ENCODE assay signal across 34 mouse cellular contexts in genomic region chr11:104640894-104641293, GRCm38 (mm10). TPM values are rescaled to one million over a fixed set of nuclear protein-coding genes. Genes with fewer than 3 reads are reported as not detected.
A peak's percentile ranks its signal among the peaks of the same experiment; 100 is the strongest.
DNase-seq lines count a peak whose midpoint lies in the region; ATAC-seq and TF ChIP-seq lines count a peak whose summit lies in the region.
"Had no signal": no experiment of that assay in that cellular context is flagged by ENCODE, and none has a peak within 500 bp of the region (broad histone marks: within the 10 kb centered on the region; RNA-seq: fewer than 3 reads in every experiment).

No protein-coding gene starts in this region.

- H3K9me3 ChIP-seq in intestine, postnatal 0 days (ENCODE audit: control insufficient read depth): no peaks in the 10 kb centered on the region
- H3K9me3 ChIP-seq: embryonic facial prominence, embryonic 10.5 days; embryonic facial prominence, embryonic 13.5 days; heart, embryonic 10.5 days; heart, embryonic 13.5 days had no signal

- H3K27ac ChIP-seq in embryonic fibroblast, embryonic 13.5 days (ENCODE audit: insufficient read depth, low read length): peak overlapping the region; percentile 67
- no peak overlapping the region for H3K27ac ChIP-seq in intestine, postnatal 0 days (ENCODE audit: low read depth, low read length)
- H3K27ac ChIP-seq: embryonic facial prominence, embryonic 10.5 days; embryonic facial prominence, embryonic 13.5 days; gastrocnemius, adult 2 months; heart, adult 2 months; heart, embryonic 10.5 days; heart, embryonic 13.5 days; hindbrain, embryonic 14.5 days; hindbrain, postnatal 0 days had no signal

- TF ChIP-seq CTCF in embryonic fibroblast, embryonic 13.5 days (IDR thresholded peaks at IDR 0.05; ENCODE audit: borderline replicate concordance, insufficient read depth, low read length): no peak
- no peak for TF ChIP-seq CTCF in intestine, postnatal 0 days (IDR thresholded peaks at IDR 0.05; ENCODE audit: low read depth)

- WGBS in intestine, postnatal 0 days: 73% methylated on average over 10 of the region's 10 CpGs

- H3K4me3 ChIP-seq in embryonic fibroblast, embryonic 13.5 days (ENCODE audit: insufficient read depth, low read length): no peak overlapping the region
- H3K4me3 ChIP-seq in intestine, postnatal 0 days (ENCODE audit: low read depth, low read length): no peak overlapping the region
- H3K4me3 ChIP-seq: embryonic facial prominence, embryonic 10.5 days; embryonic facial prominence, embryonic 13.5 days; gastrocnemius, adult 2 months; heart, adult 2 months; heart, embryonic 10.5 days; heart, embryonic 13.5 days had no signal

- no peaks in the 10 kb centered on the region for H3K27me3 ChIP-seq in intestine, postnatal 0 days (replicated peaks; ENCODE audit: control insufficient read depth, insufficient read depth, low read length)
- H3K27me3 ChIP-seq: embryonic facial prominence, embryonic 13.5 days; heart, embryonic 13.5 days had no signal

- no peak overlapping the region for H3K9ac ChIP-seq in intestine, postnatal 0 days (ENCODE audit: low read depth, low read length)
- H3K9ac ChIP-seq: embryonic facial prominence, embryonic 13.5 days; forebrain, postnatal 0 days; heart, embryonic 13.5 days; hindbrain, embryonic 14.5 days had no signal

- no peak overlapping the region for H3K4me2 ChIP-seq in intestine, postnatal 0 days (replicated peaks; ENCODE audit: low read depth)
- H3K4me2 ChIP-seq: embryonic facial prominence, embryonic 13.5 days; heart, embryonic 13.5 days; hindbrain, embryonic 14.5 days had no signal

- ATAC-seq in intestine, postnatal 0 days: no peak
- ATAC-seq: activated CD4-positive, CD25-positive, alpha-beta regulatory T cell, adult 4 months; CD4-positive, CD25-positive, alpha-beta regulatory T cell, adult 4 months; forebrain, embryonic 14.5 days; forebrain, postnatal 0 days; hindbrain, postnatal 0 days; inflammation-experienced regulatory T-cells, adult 6 months; intestine, embryonic 16.5 days had no signal

- peaks cover 5% of the 10 kb centered on the region for H3K4me1 ChIP-seq in embryonic fibroblast, embryonic 13.5 days (ENCODE audit: control insufficient read depth, insufficient read depth, low read length)
- no peaks in the 10 kb centered on the region for H3K4me1 ChIP-seq in intestine, postnatal 0 days (replicated peaks; ENCODE audit: control insufficient read depth, insufficient read depth, low read length)
- H3K4me1 ChIP-seq: embryonic facial prominence, embryonic 13.5 days; heart, embryonic 10.5 days; heart, embryonic 13.5 days had no signal

- peaks cover 8% of the 10 kb centered on the region; the same call in 1 of the 2 replicates for H3K36me3 ChIP-seq in intestine, postnatal 0 days (ENCODE audit: control insufficient read depth, insufficient read depth)
- H3K36me3 ChIP-seq: embryonic facial prominence, embryonic 10.5 days; embryonic facial prominence, embryonic 13.5 days; heart, embryonic 13.5 days had no signal

- no peak for TF ChIP-seq POLR2A in embryonic fibroblast, embryonic 13.5 days (IDR thresholded peaks at IDR 0.05; ENCODE audit: low read depth, low read length)

- peak; percentile 40 for DNase-seq in 3134 (ENCODE audit: extremely low read depth, insufficient read length, low spot score)
- DNase-seq in 416B (ENCODE audit: low read depth): peak; percentile 71
- DNase-seq in layer of hippocampus, adult 11-12 months (ENCODE audit: low spot score): no peak
- DNase-seq in ovary, postnatal 14 days (ENCODE audit: low spot score): no peak
- DNase-seq: adrenal gland, adult 8-10 months; adrenal gland, postnatal 36 days; B cell, adult 2 months; cerebellum, adult 2 months; cerebellum, adult 9-11 months; cerebellum, postnatal 25 days; embryo, embryonic 11 days; forebrain, postnatal 0 days; gastrocnemius, adult 2 months; gastrocnemius, postnatal 14 days; heart, adult 2 months; heart, postnatal 14 days; heart, postnatal 4 days; kidney, adult 2 months had no signal

RNA-seq across cellular contexts. Expression of gene Itgb3, which starts 33.1 kb away (rescaled TPM):
- 19.2 and 28.9 TPM in 2 replicates for polyA plus RNA-seq in embryonic fibroblast, embryonic 13.5 days (2011; ENCODE audit: insufficient read length, low read depth, missing spikeins)
- polyA plus RNA-seq in intestine, postnatal 0 days (2015; fragmentation: Nextera tagmentation; extraction: Ambion mirVana): 5.3 and 6.1 TPM in 2 replicates

RNA-seq across cellular contexts. Expression of gene Gm11639, which starts 44.6 kb away (rescaled TPM):
- polyA plus RNA-seq in embryonic fibroblast, embryonic 13.5 days (2011; ENCODE audit: insufficient read length, low read depth, missing spikeins): 0.04 TPM in 1 of 2 replicates, not detected in the other
- polyA plus RNA-seq in intestine, postnatal 0 days (2015; fragmentation: Nextera tagmentation; extraction: Ambion mirVana): 0.01 TPM in 1 of 2 replicates, not detected in the other
- polyA plus RNA-seq: embryonic facial prominence, embryonic 10.5 days; forebrain, embryonic 11.5 days; forebrain, embryonic 14.5 days; heart, adult 2 months; heart, embryonic 16.5 days; hindbrain, embryonic 11.5 days had no signal

Comparison
In these comparisons a context has a peak if more than half of its experiments do, and no peak if none do; other contexts are left out.
1. DNase-seq: peak in 3134 (single experiment) and 416B (single experiment); none in layer of hippocampus, adult 11-12 months (single experiment) and ovary, postnatal 14 days (single experiment).